Mouse (Mus musculus) spleen, postnatal 10 days (tissue): ENCODE measurements around the gene Ppip5k1.

ENCODE experiments used
- DNase-seq, 2 experiments: peaks; one replicate each; pipeline ENCODE4 v3.0.0; 2021 to 2022; ENCODE audit warnings: low spot score in 2 of 2

The Ppip5k1 gene

GRCm38 (mm10) chr2:121299471-121299870, 55.7 kb downstream of the Ppip5k1 start:
- no peak for DNase-seq

DNA sequence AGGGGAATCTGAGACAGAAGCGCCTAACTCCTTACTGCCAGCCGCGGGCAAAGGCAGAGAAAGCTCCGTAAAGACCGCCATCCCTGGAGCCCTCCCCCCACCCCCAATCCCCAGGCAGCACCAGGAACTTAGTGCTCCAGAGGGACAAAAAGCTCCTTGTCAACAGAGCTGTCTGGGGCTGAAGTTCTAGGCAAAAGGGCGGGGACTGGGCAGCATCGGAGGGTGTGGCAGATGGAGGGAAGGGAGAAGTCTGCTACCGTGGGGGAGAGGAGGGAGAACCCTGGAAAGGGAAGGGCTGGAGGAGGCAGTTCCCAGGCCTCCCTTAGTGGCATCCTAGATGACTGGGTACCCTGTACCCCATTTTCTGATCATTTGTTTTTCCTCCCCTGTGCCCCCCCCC, 57.1 kb downstream of the Ppip5k1 start:
- DNase-seq = no peak

DNA sequence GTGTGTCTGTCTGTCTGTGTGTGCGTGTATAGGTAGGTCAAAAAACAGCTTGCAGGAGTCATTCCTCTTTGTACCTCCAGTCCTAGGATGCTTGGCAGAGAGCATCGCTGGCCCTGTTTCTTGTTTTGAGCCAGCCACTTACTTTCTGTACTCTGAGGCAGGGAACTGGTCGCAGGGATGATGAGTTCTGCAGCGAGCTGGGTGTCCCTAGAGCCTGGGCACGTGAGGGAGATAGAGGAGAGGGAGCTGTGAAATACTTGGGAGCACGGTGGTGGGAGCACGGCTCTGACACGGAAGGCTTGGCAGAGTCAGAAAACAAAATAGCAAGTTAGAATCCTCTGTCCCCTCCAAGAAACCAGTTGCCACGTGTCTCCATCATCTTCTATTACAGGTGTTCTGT, 57.5 kb downstream of the Ppip5k1 start:
- no peak for DNase-seq

GRCm38 (mm10) chr2:121296754-121297231, 58.4 kb downstream of the Ppip5k1 start:
- DNase-seq = no peak

- DNase-seq = no peak
These were observed 59.3 kb downstream of the Ppip5k1 start for GRCm38 (mm10) chr2:121295608-121296571.

GRCm38 (mm10) chr2:121294753-121295607, 60.2 kb downstream of the Ppip5k1 start:
- no peak for DNase-seq

GRCm38 (mm10) chr2:121294182-121294581, 61.0 kb downstream of the Ppip5k1 start:
- DNase-seq = no peak

DNA sequence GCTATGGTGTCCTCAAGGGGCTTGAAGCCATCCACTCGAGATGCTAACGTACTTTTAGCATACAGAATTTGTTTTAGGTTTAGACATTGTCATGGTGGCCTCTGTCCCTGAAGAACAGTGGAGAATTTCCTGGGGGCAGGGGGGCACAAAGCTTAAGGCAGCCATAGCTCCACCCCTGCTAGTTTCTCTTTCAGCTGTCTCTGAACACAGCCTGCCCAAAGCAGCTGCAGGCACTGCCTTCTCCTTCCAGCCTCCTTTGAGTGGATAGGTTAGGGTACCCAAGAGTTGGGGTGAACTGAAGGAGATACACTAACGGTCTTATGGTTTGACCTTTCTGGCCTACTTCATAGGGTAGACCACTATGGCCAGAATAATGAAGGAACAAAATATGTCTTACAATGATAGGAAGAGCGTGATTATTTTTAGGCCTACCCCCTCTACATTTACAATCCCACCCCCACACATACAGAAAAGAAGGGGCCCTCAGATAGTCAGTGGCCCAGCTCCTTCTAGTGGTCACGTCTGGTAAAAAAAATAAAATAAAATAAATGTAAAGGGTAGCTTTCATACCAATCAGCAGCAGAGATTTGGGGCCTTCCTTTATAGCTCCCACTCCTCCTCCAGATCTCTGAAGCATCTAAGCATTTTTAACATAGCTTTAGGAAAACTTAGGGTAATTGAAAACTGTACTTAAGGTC, 62.7 kb downstream of the Ppip5k1 start:
- no peak for DNase-seq

- DNase-seq = no peak
These were observed 65.3 kb downstream of the Ppip5k1 start for GRCm38 (mm10) chr2:121289730-121290540.

- DNase-seq = peak; percentile 86 to 92
These were observed 66.1 kb downstream of the Ppip5k1 start, which contains the start of gene Map1a for GRCm38 (mm10) chr2:121288901-121289729. Map1a (plus strand) TSS chr2:121289600.

- no peak for DNase-seq
These were observed 67.3 kb downstream of the Ppip5k1 start for GRCm38 (mm10) chr2:121287850-121288249.

DNA sequence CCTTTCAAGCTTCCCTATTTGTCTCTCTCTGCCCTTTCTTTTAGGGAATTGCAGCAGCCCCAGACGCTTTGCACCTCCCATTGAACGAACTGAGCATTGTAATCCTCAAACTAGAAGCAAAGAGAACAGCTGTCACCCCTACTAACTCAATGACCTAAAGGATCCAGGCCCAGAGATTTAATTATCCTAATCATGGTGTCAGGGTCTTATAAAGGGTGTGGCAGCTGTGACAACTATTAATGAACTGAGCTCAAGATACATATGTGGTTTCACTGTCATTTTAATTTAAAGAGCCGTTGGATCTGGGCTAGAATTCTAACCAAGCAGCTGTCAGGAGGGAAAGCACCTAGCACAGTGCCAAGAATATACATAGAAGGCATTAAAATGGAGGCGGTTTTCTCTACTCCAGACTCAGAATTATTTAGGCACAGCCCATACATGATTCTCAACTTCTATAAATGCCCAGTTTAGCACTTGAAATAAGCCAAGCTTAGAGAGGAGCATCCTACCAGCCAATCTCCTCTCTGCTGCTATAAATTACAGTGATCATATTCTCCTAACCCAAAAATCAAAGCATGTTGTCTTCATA, 83.2 kb downstream of the Ppip5k1 start:
- no peak for DNase-seq

DNA sequence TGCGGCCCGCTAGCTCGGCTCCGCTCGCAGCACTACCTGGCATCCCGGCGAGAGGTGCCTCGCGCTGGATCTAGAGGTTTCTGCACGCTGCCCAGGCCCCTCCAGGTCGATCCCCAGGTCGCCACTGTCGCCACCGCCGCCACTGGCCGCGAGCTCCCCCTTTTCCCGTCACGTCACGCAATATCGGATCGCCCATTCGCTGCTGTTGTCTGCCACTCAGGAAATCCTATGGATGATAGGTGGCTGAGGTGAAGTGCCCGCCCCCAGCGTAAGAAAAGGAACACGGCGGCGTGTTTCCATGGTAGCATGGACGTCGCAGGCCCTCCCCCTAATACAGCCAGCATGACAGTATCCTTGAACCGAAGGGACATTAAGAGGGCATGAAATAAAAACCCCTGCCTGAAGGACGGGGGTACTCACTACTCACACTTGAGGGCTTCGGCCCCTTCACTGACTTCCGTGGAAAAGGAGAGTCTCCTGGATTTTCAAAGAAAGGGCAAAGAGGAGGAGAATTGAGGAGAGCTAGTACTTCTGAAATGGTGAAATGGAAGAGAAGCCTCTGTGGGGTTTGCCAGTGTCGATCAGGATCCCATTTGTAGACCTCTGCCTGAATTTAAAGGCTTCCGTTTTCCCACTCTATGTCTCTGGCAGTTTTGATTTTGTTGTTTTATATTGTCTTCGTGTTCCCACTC, 83.8 kb downstream of the Ppip5k1 start, which contains the start of gene Trp53bp1:
TSS of gene Trp53bp1 (minus strand) at position 172 of the 692 bp plus-strand sequence.
- peak; percentile 93 to 95 for DNase-seq

- DNase-seq = no peak
These were observed 84.5 kb downstream of the Ppip5k1 start for GRCm38 (mm10) chr2:121270521-121271235.

DNA sequence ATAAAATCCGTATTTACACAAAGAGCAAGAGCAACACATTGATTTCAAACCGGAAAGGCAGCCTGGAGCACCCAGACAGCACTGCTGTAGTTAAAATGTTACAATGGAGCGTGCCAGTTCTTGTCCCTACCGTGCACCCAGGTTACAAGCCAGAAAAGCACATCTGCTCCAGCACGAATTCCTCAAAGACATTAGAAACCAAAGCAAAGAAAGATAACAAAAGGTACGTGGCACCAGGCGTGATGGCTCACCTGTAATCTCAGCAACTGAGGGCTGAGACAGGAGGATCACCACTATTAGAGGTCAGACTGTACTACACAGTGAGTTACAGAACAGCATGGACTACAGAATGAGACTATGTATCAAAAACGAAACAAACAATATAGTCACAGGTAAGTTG, 86.8 kb downstream of the Ppip5k1 start:
- no peak for DNase-seq
